ENCODE assay signal across 14 mouse cellular contexts in genomic region chr3:79484286-79485063, GRCm38 (mm10).
A peak's percentile ranks its signal among the peaks of the same experiment; 100 is the strongest.
DNase-seq lines count a peak whose midpoint lies in the region; ATAC-seq and TF ChIP-seq lines count a peak whose summit lies in the region.
"Had no signal": no experiment of that assay in that cellular context is flagged by ENCODE, and none has a peak within 500 bp of the region (broad histone marks: within the 10 kb centered on the region; RNA-seq: fewer than 3 reads in every experiment).

No protein-coding gene starts in this region.

- DNase-seq in heart, adult 11 months = peak; percentile 89
- no peak for DNase-seq in heart, postnatal 25 days (ENCODE audit: low spot score)
- no peak for DNase-seq in limb, embryonic 10.5 days (ENCODE audit: low spot score)
- DNase-seq in heart, postnatal 0 days (ENCODE audit: low spot score) = no peak
- peak; percentile 4 for DNase-seq in naive thymus-derived CD4-positive, alpha-beta T cell, adult 2 months (ENCODE audit: low read depth)
- DNase-seq in spleen, postnatal 36 days (ENCODE audit: low spot score in 2 of 2) = no peak
- DNase-seq in urinary bladder, postnatal 36 days (ENCODE audit: low spot score in 2 of 2) = no peak
- DNase-seq: adrenal gland, postnatal 14 days; cerebellum, postnatal 36 days had no signal

- H3K27ac ChIP-seq in limb, embryonic 12.5 days = 0 out of 2 replicates have a peak overlapping the region, but pooled peaks have one; percentile 29
- H3K27ac ChIP-seq in limb, embryonic 10.5 days = no peak overlapping the region
- peak overlapping the region; percentile 55 for H3K27ac ChIP-seq in heart, postnatal 0 days (ENCODE audit: low read depth)
- H3K27ac ChIP-seq: forebrain, embryonic 12.5 days; liver, embryonic 12.5 days had no signal

- peaks cover 72% of the 10 kb centered on the region for H3K36me3 ChIP-seq in limb, embryonic 12.5 days
- peaks cover 70% of the 10 kb centered on the region for H3K36me3 ChIP-seq in limb, embryonic 10.5 days
- H3K36me3 ChIP-seq in heart, postnatal 0 days (replicated peaks; ENCODE audit: control insufficient read depth, insufficient read depth, low read length) = peaks cover 63% of the 10 kb centered on the region

- peaks cover 3% of the 10 kb centered on the region; the same call in 1 of the 2 replicates for H3K4me1 ChIP-seq in limb, embryonic 12.5 days (replicated peaks)
- no peaks in the 10 kb centered on the region for H3K4me1 ChIP-seq in limb, embryonic 10.5 days
- H3K4me1 ChIP-seq in heart, postnatal 0 days (ENCODE audit: control insufficient read depth, insufficient read depth) = no peaks in the 10 kb centered on the region
- H3K4me1 ChIP-seq: forebrain, embryonic 12.5 days had no signal

- H3K9me3 ChIP-seq in limb, embryonic 12.5 days = peaks cover 8% of the 10 kb centered on the region
- H3K9me3 ChIP-seq in limb, embryonic 10.5 days (replicated peaks) = no peaks in the 10 kb centered on the region
- H3K9me3 ChIP-seq in heart, postnatal 0 days (replicated peaks; ENCODE audit: control insufficient read depth, low read length) = no peaks in the 10 kb centered on the region
- H3K9me3 ChIP-seq: forebrain, embryonic 12.5 days; liver, embryonic 12.5 days had no signal

- intact Hi-C loops in heart, postnatal 25 days (cut with DNase I) = no loop called here

- no peak for TF ChIP-seq EP300 in heart, postnatal 0 days (IDR thresholded peaks at IDR 0.05; ENCODE audit: low read depth)

- no peak for ATAC-seq in limb, embryonic 12.5 days (ENCODE audit: insufficient number of reproducible peaks, insufficient read depth, low FRiP score, low TSS enrichment, low read depth)
- ATAC-seq in heart, postnatal 0 days (ENCODE audit: insufficient read depth, low read depth) = 0 out of 2 replicates have a peak, but pooled peaks have one; percentile 11
- ATAC-seq: liver, embryonic 12.5 days had no signal

- no peak for TF ChIP-seq CTCF in heart, postnatal 0 days (IDR thresholded peaks at IDR 0.05; ENCODE audit: low read depth)

- H3K4me3 ChIP-seq in limb, embryonic 12.5 days (replicated peaks) = no peak overlapping the region
- H3K4me3 ChIP-seq in limb, embryonic 10.5 days = no peak overlapping the region
- no peak overlapping the region for H3K4me3 ChIP-seq in heart, postnatal 0 days (ENCODE audit: low read depth, low read length)
- H3K4me3 ChIP-seq: forebrain, embryonic 12.5 days; liver, embryonic 12.5 days; myocyte had no signal

- no peaks in the 10 kb centered on the region for H3K27me3 ChIP-seq in limb, embryonic 12.5 days
- H3K27me3 ChIP-seq in limb, embryonic 10.5 days (ENCODE audit: low read depth, poor library complexity, severe bottlenecking) = no peaks in the 10 kb centered on the region
- H3K27me3 ChIP-seq in heart, postnatal 0 days (ENCODE audit: control insufficient read depth, insufficient read depth, low read length) = no peaks in the 10 kb centered on the region
- H3K27me3 ChIP-seq: forebrain, embryonic 12.5 days; liver, embryonic 12.5 days had no signal

- no peak overlapping the region for H3K4me2 ChIP-seq in limb, embryonic 12.5 days
- H3K4me2 ChIP-seq in heart, postnatal 0 days (ENCODE audit: low read depth, low read length) = no peak overlapping the region
- H3K4me2 ChIP-seq: forebrain, embryonic 12.5 days; liver, embryonic 12.5 days; midbrain, embryonic 11.5 days had no signal

- H3K9ac ChIP-seq in limb, embryonic 12.5 days (replicated peaks) = no peak overlapping the region
- H3K9ac ChIP-seq in heart, postnatal 0 days (replicated peaks; ENCODE audit: low read depth, low read length) = no peak overlapping the region
- H3K9ac ChIP-seq: forebrain, embryonic 12.5 days; liver, embryonic 12.5 days had no signal

- WGBS in limb, embryonic 12.5 days = 85% methylated on average over 16 of the region's 16 CpGs
- 88% methylated on average over 16 of the region's 16 CpGs for WGBS in limb, embryonic 10.5 days
- WGBS in heart, postnatal 0 days = 71% methylated on average over 16 of the region's 16 CpGs

Comparison
In these comparisons a context has a peak if more than half of its experiments do, and no peak if none do; other contexts are left out.
1. DNase-seq: peak in heart, adult 11 months (single experiment) and naive thymus-derived CD4-positive, alpha-beta T cell, adult 2 months (single experiment); none in heart, postnatal 25 days (single experiment), limb, embryonic 10.5 days (single experiment), heart, postnatal 0 days (single experiment), spleen, postnatal 36 days (0 of 2) and urinary bladder, postnatal 36 days (0 of 2).